Mouse (Mus musculus) brain, embryonic 14.5 days (tissue): ENCODE data around the gene Ltv1. TPM values are rescaled to one million over a fixed set of nuclear protein-coding genes. Genes with fewer than 3 reads are reported as not detected.
A peak's percentile ranks its signal among the peaks of the same experiment; 100 is the strongest.

ENCODE experiments used
- DNase-seq: peaks from one replicate; pipeline ENCODE4 v3.0.0-alpha.2; 2011; ENCODE audit warnings: low read depth
- CTCF ChIP-seq: fragments of 200-500 bp; IDR thresholded peaks from 2 replicates; pipeline ENCODE4 v1.5.1; 2012; ENCODE audit warnings: inconsistent platforms, mild to moderate bottlenecking, moderate library complexity, borderline replicate concordance; ENCODE audit not compliant: insufficient read depth, insufficient read length; ENCODE audit errors: extremely low read depth
- POLR2A ChIP-seq: fragments of 200-500 bp; IDR thresholded peaks from 2 replicates; pipeline ENCODE4 v1.6.1; 2012; ENCODE audit warnings: mild to moderate bottlenecking, inconsistent platforms, borderline replicate concordance; ENCODE audit not compliant: poor library complexity, insufficient read depth, insufficient read length, severe bottlenecking; ENCODE audit errors: extremely low read depth
- polyA plus RNA-seq: library from polyadenylated mRNA; depleted of rRNA; stranded (reverse); fragments of >200 nt; gene quantifications from 2 replicates; pipeline ENCODE4 v1.2.3, GENCODE M21; 2012; rRNA removed

Ltv1 gene
- polyA plus RNA-seq, 1 experiment, result 23.1 TPM

GRCm38 (mm10) chr10:13152811-13153364 lies 40.1 kb downstream of the Ltv1 start:
- TF ChIP-seq POLR2A (no peak), CTCF (no peak)
- DNase-seq, result no peak

- TF ChIP-seq CTCF, result no peak
- no peak for TF ChIP-seq POLR2A
- DNase-seq, result peak; percentile 27
Measured at GRCm38 (mm10) chr10:13151353-13151752, 41.6 kb downstream of the Ltv1 start.

- TF ChIP-seq CTCF (no peak), POLR2A (no peak)
- DNase-seq, result peak; percentile 53
Measured at GRCm38 (mm10) chr10:13150435-13150834, 42.5 kb downstream of the Ltv1 start.

- no peak for DNase-seq
- TF ChIP-seq POLR2A, result no peak
- TF ChIP-seq CTCF, result no peak
Measured at GRCm38 (mm10) chr10:13140434-13140833, 52.5 kb downstream of the Ltv1 start.

GRCm38 (mm10) chr10:13137906-13138305 lies 55.1 kb downstream of the Ltv1 start:
- no peak for TF ChIP-seq CTCF
- TF ChIP-seq POLR2A, result no peak
- no peak for DNase-seq

GRCm38 (mm10) chr10:13135751-13136150 lies 57.2 kb downstream of the Ltv1 start:
- DNase-seq, result no peak
- TF ChIP-seq CTCF, result no peak
- TF ChIP-seq POLR2A, result no peak

- TF ChIP-seq CTCF, result no peak
- TF ChIP-seq POLR2A, result no peak
- DNase-seq, result no peak
Measured at GRCm38 (mm10) chr10:13135276-13135675, 57.7 kb downstream of the Ltv1 start.

- TF ChIP-seq CTCF, result no peak
- TF ChIP-seq POLR2A, result no peak
- no peak for DNase-seq
Measured at GRCm38 (mm10) chr10:13133850-13134249, 59.1 kb downstream of the Ltv1 start.

Other genes starting within 250 kb of the Ltv1 start
- 0.95 and 1.0 TPM in 2 replicates for gene Stx11, start 228.9 kb downstream of the Ltv1 start, polyA plus RNA-seq
- 30.1 and 53.7 TPM in 2 replicates for gene Sf3b5, start 187.8 kb downstream of the Ltv1 start, polyA plus RNA-seq
- 103 and 125 TPM in 2 replicates for gene Plagl1, start 132.7 kb downstream of the Ltv1 start, polyA plus RNA-seq
- not detected in 2 replicates for gene Zc2hc1b, start 15.1 kb downstream of the Ltv1 start, polyA plus RNA-seq